Mouse (Mus musculus): Measurements from ENCODE around the gene Grk6. TPM values are rescaled to one million over a fixed set of nuclear protein-coding genes. Genes with fewer than 3 reads are reported as not detected.

Grk6 gene
- polyA plus RNA-seq, 1 experiment from 2014 or later = 52.3 TPM

DNA sequence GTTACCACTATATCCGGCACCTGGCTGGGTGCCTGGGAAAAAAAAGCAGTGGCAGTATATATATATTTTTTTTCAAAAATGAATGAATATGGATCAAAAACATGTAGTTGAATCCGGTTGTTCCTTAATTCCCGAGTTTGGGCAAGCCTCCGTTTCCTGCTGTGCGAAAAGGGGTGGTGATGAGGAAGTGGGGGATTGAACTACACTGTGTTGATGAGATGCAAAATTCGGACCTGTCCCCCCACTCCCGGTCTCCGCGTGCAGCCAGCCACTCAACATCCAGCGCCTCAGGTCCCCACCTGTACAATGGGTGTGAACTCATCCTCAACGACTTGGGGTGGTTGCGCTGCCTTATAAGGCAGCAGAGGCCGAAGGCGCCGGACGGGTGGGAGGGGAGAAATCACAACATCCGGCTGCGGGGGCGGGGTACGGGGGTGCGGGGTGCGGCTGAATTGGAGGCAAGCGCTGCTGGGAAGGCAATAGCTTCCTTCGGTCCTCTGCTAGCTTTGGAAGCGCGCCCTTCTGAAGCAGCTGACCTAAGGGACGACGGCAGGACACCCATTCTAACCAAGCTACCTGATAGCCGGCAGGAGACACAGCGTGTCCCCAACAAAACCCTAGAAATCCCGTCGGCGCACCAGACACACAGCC is 461 bp upstream of the Grk6 start:
- DNase-seq (ENCODE audit: low spot score, missing footprints) (no peak), ATAC-seq (ENCODE audit: low FRiP score) (peak; percentile 62)
- H3K4me3 ChIP-seq (ENCODE audit: low read depth, low read length) = peak overlapping the region; percentile 73
- H3K4me2 ChIP-seq = peak overlapping the region; percentile 84
- 1% methylated on average over 33 of the region's 33 CpGs for WGBS
- peaks cover 18% of the 10 kb centered on the region for H3K4me1 ChIP-seq (ENCODE audit: control insufficient read depth, insufficient read depth, low read length)
- no peaks in the 10 kb centered on the region for H3K27me3 ChIP-seq (ENCODE audit: control insufficient read depth, insufficient read depth, low read length)
- no peaks in the 10 kb centered on the region for H3K9me3 ChIP-seq (ENCODE audit: control insufficient read depth, low read length)
- H3K36me3 ChIP-seq (ENCODE audit: control insufficient read depth, insufficient read depth, low read length) = no peaks in the 10 kb centered on the region
- peak overlapping the region; percentile 60 for H3K9ac ChIP-seq (ENCODE audit: low read length)
- H3K27ac ChIP-seq (ENCODE audit: low read depth, low read length) = peak overlapping the region; percentile 80

DNA sequence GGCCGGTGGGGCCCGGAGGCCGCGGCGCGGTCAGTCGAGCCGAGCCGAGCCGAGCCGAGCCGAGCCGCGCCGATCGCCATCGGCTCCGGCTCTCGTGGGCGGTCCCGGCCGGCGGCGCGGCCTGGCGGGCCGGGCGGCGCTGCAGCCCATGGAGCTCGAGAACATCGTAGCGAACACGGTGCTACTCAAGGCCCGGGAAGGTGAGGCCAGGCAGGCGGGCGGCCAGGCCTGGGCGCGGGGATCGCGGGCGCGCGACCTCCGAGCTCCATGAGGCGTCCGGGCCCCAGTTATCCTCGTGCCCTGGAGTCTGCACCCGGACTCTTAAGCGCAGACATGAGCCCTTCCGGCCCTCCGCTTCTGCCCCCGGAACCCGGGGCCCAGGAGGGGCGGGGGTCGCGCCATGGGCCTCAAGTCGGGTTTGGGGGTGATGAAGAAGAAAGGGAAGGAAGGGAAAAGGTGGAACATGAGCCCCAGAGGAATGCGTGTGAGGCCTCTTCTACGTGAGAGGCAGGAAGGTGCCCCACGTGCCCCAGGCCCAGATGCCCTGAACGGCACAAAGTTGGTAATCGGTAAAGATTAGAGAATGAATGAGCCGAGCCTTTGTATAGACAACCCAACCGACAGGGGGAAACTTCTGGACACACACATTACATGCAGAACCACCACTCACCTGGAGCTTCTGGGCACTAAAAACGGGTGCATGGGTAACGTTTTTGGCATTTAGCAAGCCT is 654 bp downstream of the Grk6 start:
- Histone ChIP-seq H3K27ac (ENCODE audit: low read depth, low read length) (peak overlapping the region; percentile 83), H3K4me1 (ENCODE audit: control insufficient read depth, insufficient read depth, low read length) (peaks cover 18% of the 10 kb centered on the region), H3K4me3 (ENCODE audit: low read depth, low read length) (peak overlapping the region; percentile 73), H3K27me3 (ENCODE audit: control insufficient read depth, insufficient read depth, low read length) (no peaks in the 10 kb centered on the region), H3K9ac (ENCODE audit: low read length) (peak overlapping the region; percentile 94), H3K4me2 (peak overlapping the region; percentile 84), H3K9me3 (ENCODE audit: control insufficient read depth, low read length) (no peaks in the 10 kb centered on the region), H3K36me3 (ENCODE audit: control insufficient read depth, insufficient read depth, low read length) (peaks cover 1% of the 10 kb centered on the region; the same call in 1 of the 2 replicates)
- ATAC-seq (ENCODE audit: low FRiP score) = no peak
- peak; percentile 96 for DNase-seq (ENCODE audit: low spot score, missing footprints)
- under 1% methylated on average over 50 of the region's 66 CpGs for WGBS

DNA sequence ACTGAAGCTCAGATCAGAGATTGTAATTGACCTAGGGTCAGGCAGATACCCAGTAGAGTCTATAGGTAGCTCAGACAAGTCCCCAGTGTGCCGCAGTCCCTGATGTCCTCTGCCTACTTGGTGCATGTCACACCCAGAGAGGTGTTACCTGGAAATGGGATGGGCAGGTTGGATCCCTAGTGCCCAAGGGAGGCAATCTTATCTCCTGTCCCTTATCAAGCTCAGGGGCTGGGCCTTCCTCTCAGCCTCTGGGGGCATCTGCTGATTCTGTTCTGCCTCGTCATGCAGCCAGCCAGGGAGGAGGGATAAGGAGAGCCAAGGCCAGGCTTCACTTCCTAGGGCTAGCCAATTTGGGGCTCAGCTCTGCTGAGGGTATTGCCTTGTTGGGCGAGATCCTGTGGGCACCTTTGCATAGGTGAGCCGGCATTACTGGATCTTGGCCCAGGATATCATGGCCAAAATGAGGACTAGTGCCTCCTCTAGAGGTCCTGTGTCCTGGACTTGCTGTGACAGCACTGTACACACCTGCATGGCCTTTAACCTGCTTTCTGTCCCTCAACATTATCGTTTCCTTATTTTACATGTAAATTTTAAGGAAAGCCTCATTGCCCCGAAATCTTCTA is 1.7 kb downstream of the Grk6 start:
- H3K9ac ChIP-seq (ENCODE audit: low read length) = peak overlapping the region; percentile 94
- no peaks in the 10 kb centered on the region for H3K9me3 ChIP-seq (ENCODE audit: control insufficient read depth, low read length)
- H3K4me3 ChIP-seq (ENCODE audit: low read depth, low read length) = peak overlapping the region; percentile 73
- ATAC-seq (ENCODE audit: low FRiP score) = no peak
- H3K4me2 ChIP-seq = peak overlapping the region; percentile 84
- peaks cover 12% of the 10 kb centered on the region for H3K36me3 ChIP-seq (ENCODE audit: control insufficient read depth, insufficient read depth, low read length)
- H3K27me3 ChIP-seq (ENCODE audit: control insufficient read depth, insufficient read depth, low read length) = no peaks in the 10 kb centered on the region
- H3K27ac ChIP-seq (ENCODE audit: low read depth, low read length) = no peak overlapping the region
- peak; percentile 82 for DNase-seq (ENCODE audit: low spot score, missing footprints)
- WGBS = 84% methylated on average over 6 of the region's 6 CpGs
- peaks cover 18% of the 10 kb centered on the region for H3K4me1 ChIP-seq (ENCODE audit: control insufficient read depth, insufficient read depth, low read length)

DNA sequence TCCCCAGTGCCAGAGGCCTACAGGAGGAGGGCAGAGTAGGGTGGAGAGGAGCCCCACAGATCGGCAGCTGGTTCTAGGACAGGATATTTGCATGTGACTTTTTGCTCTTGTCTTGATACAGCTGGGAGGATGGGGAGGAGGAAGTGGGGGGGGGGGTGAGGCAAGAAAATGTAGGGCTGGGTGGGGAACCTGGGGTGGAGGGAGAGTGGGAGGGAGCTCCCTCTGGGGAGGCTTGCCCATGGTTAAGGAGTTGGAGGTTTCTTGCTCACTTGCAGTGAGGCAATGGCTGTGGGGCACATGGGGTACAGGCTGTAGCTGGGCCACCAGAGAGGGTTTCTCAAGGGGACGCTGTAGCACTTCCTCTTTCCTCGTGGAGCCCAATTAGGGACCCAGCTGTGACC is 2.7 kb downstream of the Grk6 start:
- no peak for DNase-seq (ENCODE audit: low spot score, missing footprints)
- Histone ChIP-seq H3K9ac (ENCODE audit: low read length) (peak overlapping the region; percentile 14; the same call in 1 of the 2 replicates), H3K4me3 (ENCODE audit: low read depth, low read length) (no peak overlapping the region), H3K4me1 (ENCODE audit: control insufficient read depth, insufficient read depth, low read length) (peaks cover 18% of the 10 kb centered on the region), H3K27me3 (ENCODE audit: control insufficient read depth, insufficient read depth, low read length) (no peaks in the 10 kb centered on the region), H3K27ac (ENCODE audit: low read depth, low read length) (no peak overlapping the region), H3K4me2 (no peak overlapping the region), H3K9me3 (ENCODE audit: control insufficient read depth, low read length) (no peaks in the 10 kb centered on the region), H3K36me3 (ENCODE audit: control insufficient read depth, insufficient read depth, low read length) (peaks cover 20% of the 10 kb centered on the region)
- 89% methylated on average over 3 of the region's 3 CpGs for WGBS
- no peak for ATAC-seq (ENCODE audit: low FRiP score)

DNA sequence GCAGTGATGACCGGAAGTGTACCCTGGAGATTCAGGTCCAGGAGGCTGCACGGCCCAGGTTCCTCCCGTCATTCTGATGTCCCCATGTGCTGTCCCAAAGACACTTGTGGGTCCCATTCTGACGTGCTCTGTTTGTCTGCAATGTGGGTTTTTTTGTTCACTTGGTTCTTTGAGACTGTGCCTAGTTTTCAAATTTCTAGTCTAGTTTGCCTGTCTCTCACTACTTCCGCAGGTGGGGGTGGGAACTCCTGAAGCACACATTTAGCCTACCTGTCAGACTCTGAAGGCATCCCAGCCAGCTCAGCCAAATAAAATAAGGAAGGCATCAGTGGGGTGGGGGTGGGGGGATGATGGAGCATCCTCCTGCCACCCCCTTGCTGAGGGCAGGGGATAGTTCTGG is 3.3 kb downstream of the Grk6 start:
- no peak overlapping the region for H3K27ac ChIP-seq (ENCODE audit: low read depth, low read length)
- no peak overlapping the region for H3K9ac ChIP-seq (ENCODE audit: low read length)
- WGBS = 92% methylated on average over 5 of the region's 5 CpGs

DNA sequence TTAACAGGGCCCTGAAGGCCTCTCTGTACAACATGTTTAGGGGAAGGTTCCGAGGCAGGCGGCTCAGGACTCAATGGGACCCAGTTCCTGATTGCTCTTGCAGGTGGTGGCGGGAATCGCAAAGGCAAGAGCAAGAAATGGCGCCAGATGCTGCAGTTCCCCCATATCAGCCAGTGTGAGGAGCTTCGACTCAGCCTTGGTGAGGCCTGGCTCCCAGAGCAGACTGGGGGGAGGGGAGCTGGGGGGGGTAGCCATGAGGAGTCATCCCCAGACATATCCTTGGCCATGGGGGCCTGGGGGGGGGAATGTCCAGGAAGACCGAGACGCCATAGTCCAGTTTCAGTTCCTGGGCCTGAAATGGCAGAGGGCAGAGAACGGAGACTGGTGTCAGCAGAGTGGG is 4.3 kb downstream of the Grk6 start:
- peaks cover 28% of the 10 kb centered on the region for H3K36me3 ChIP-seq (ENCODE audit: control insufficient read depth, insufficient read depth, low read length)
- ATAC-seq (ENCODE audit: low FRiP score) = no peak
- 94% methylated on average over 9 of the region's 9 CpGs for WGBS

More for the DNA sequence above, 3.3 kb downstream of the Grk6 start:
- Histone ChIP-seq H3K4me2 (no peak overlapping the region), H3K27me3 (ENCODE audit: control insufficient read depth, insufficient read depth, low read length) (no peaks in the 10 kb centered on the region), H3K4me3 (ENCODE audit: low read depth, low read length) (no peak overlapping the region), H3K9me3 (ENCODE audit: control insufficient read depth, low read length) (no peaks in the 10 kb centered on the region), H3K36me3 (ENCODE audit: control insufficient read depth, insufficient read depth, low read length) (peaks cover 25% of the 10 kb centered on the region), H3K4me1 (ENCODE audit: control insufficient read depth, insufficient read depth, low read length) (peaks cover 18% of the 10 kb centered on the region)
- no peak for ATAC-seq (ENCODE audit: low FRiP score)
- peak; percentile 54 for DNase-seq (ENCODE audit: low spot score, missing footprints)

DNA sequence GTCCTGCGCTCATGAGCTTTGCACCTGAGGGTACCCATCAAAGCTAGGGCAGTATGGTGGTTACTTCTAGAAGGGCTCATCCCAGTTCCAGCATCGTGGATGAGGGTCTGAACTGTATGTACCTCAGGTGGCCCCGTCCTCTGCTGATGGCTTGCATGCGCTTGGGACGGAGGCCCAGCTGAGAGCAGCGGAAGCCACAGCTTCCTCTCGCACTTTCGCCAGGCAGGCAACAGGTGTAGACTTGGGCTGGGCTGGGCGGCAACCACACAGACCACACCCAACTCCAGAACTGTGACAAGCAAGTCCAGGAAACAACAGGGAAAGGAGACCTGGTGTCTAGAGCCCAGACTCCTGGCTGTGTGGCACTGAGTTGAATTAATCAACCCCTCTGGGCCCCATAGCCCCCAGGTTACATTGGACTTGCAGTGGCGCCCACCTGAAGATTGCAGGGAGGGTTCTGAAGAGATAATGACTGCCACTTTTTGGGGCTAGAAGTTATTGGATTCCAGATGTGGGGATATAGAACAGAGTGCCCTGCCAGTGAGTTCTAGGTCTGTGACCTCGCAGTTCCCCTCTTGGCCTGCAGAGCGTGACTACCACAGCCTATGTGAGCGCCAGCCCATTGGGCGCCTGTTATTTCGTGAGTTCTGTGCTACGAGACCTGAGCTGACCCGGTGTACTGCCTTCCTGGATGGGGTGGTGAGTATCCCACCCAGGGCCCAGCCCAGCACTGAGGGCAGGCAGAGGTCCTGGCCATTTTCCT is 5.0 kb downstream of the Grk6 start:
- ATAC-seq (ENCODE audit: low FRiP score) (no peak), DNase-seq (ENCODE audit: low spot score, missing footprints) (peak; percentile 45)
- Histone ChIP-seq H3K4me2 (no peak overlapping the region), H3K9ac (ENCODE audit: low read length) (no peak overlapping the region), H3K36me3 (ENCODE audit: control insufficient read depth, insufficient read depth, low read length) (peaks cover 32% of the 10 kb centered on the region), H3K4me3 (ENCODE audit: low read depth, low read length) (no peak overlapping the region), H3K4me1 (ENCODE audit: control insufficient read depth, insufficient read depth, low read length) (peaks cover 14% of the 10 kb centered on the region), H3K9me3 (ENCODE audit: control insufficient read depth, low read length) (no peaks in the 10 kb centered on the region), H3K27me3 (ENCODE audit: control insufficient read depth, insufficient read depth, low read length) (no peaks in the 10 kb centered on the region), H3K27ac (ENCODE audit: low read depth, low read length) (no peak overlapping the region)
- 92% methylated on average over 17 of the region's 17 CpGs for WGBS

More for the DNA sequence above, 4.3 kb downstream of the Grk6 start:
- no peak for DNase-seq (ENCODE audit: low spot score, missing footprints)
- Histone ChIP-seq H3K4me1 (ENCODE audit: control insufficient read depth, insufficient read depth, low read length) (peaks cover 14% of the 10 kb centered on the region), H3K4me3 (ENCODE audit: low read depth, low read length) (no peak overlapping the region), H3K27ac (ENCODE audit: low read depth, low read length) (no peak overlapping the region), H3K4me2 (no peak overlapping the region), H3K9me3 (ENCODE audit: control insufficient read depth, low read length) (no peaks in the 10 kb centered on the region), H3K9ac (ENCODE audit: low read length) (no peak overlapping the region), H3K27me3 (ENCODE audit: control insufficient read depth, insufficient read depth, low read length) (no peaks in the 10 kb centered on the region)

DNA sequence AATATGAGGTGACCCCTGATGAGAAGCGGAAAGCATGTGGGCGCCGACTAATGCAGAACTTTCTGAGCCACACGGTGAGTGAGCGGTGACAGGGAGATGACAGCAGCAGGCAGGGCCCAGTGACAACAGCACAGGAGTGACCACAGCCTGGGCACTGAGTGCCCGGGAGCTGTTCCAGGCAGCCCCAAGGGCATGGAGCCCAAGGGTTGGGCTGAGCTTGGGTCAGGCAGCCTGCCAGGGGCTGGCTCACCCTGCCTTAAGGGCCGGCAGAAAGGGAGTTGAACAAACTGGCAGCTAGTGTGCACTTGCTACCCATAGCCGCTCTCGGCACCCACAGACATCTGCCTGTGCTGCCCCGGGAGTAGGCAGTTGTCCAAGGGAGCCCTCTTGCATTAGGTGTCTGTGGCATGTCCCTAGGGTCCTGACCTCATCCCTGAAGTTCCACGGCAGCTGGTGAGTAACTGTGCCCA is 5.7 kb downstream of the Grk6 start:
- peak; percentile 12 for DNase-seq (ENCODE audit: low spot score, missing footprints)
- no peaks in the 10 kb centered on the region for H3K27me3 ChIP-seq (ENCODE audit: control insufficient read depth, insufficient read depth, low read length)
- no peak for ATAC-seq (ENCODE audit: low FRiP score)
- no peaks in the 10 kb centered on the region for H3K9me3 ChIP-seq (ENCODE audit: control insufficient read depth, low read length)
- H3K4me3 ChIP-seq (ENCODE audit: low read depth, low read length) = no peak overlapping the region
- no peak overlapping the region for H3K4me2 ChIP-seq
- peaks cover 14% of the 10 kb centered on the region for H3K4me1 ChIP-seq (ENCODE audit: control insufficient read depth, insufficient read depth, low read length)
- H3K36me3 ChIP-seq (ENCODE audit: control insufficient read depth, insufficient read depth, low read length) = peaks cover 32% of the 10 kb centered on the region
- no peak overlapping the region for H3K27ac ChIP-seq (ENCODE audit: low read depth, low read length)
- WGBS = 95% methylated on average over 11 of the region's 11 CpGs
- no peak overlapping the region for H3K9ac ChIP-seq (ENCODE audit: low read length)

Measured in midbrain, embryonic 11.5 days (tissue).